Mouse (Mus musculus) hindbrain, postnatal 0 days (tissue): ENCODE measurements around the gene Rimklb. TPM values are rescaled to one million over a fixed set of nuclear protein-coding genes. Genes with fewer than 3 reads are reported as not detected.
A peak's percentile ranks its signal among the peaks of the same experiment; 100 is the strongest.
"Not testable (repeated sequence)": the region's sequence is repeated elsewhere in the genome, so short reads cannot be mapped to it uniquely, and the experiment has no call there.

Experiments used
- ATAC-seq: fragments of 200-750 bp; cut with Nextera tagmentation; 2 replicates; pipeline ENCODE4 v1.8.0; 2017; ENCODE audit warnings: mild to moderate bottlenecking, moderate TSS enrichment, moderate library complexity
- DNase-seq: peaks from one replicate; pipeline ENCODE4 v3.0.0-alpha.2; 2015; ENCODE audit warnings: low spot score
- H3K27ac ChIP-seq: fragments of 300-500 bp; sonication (generic); 2 replicates; pipeline ENCODE4 v1.5.1; 2014; ENCODE audit warnings: mild to moderate bottlenecking
- H3K27me3 ChIP-seq: fragments of 300-500 bp; sonication (generic); 2 replicates; pipeline ENCODE4 v1.6.1; 2014; ENCODE audit warnings: low read length, mixed read lengths; ENCODE audit not compliant: insufficient read depth
- H3K36me3 ChIP-seq: fragments of 300-500 bp; sonication (generic); 2 replicates; pipeline ENCODE4 v1.6.1; 2014; ENCODE audit warnings: low read length, mixed read lengths; ENCODE audit not compliant: insufficient read depth
- H3K4me1 ChIP-seq: fragments of 300-500 bp; sonication (generic); 2 replicates; pipeline ENCODE4 v1.6.1; 2014; ENCODE audit warnings: antibody characterized with exemption, low read length, mixed read lengths; ENCODE audit not compliant: insufficient read depth
- H3K4me2 ChIP-seq: fragments of 300-500 bp; sonication (generic); 2 replicates; pipeline ENCODE4 v1.6.1; 2014; ENCODE audit warnings: low read depth, mild to moderate bottlenecking, low read length, moderate library complexity, mixed read lengths
- H3K4me3 ChIP-seq: fragments of 300-500 bp; sonication (generic); 2 replicates; pipeline ENCODE4 v1.5.1; 2014; ENCODE audit warnings: low read length
- H3K9ac ChIP-seq: fragments of 300-500 bp; sonication (generic); replicated peaks from 2 replicates; pipeline ENCODE4 v1.6.1; 2014; ENCODE audit warnings: mild to moderate bottlenecking, low read length, moderate library complexity, mixed read lengths
- H3K9me3 ChIP-seq: fragments of 300-500 bp; sonication (generic); 2 replicates; pipeline ENCODE4 v1.6.1; 2016; ENCODE audit warnings: low read length, mixed read lengths
- CTCF ChIP-seq: IDR thresholded peaks from 2 replicates; pipeline ENCODE4 v1.5.1; 2016; ENCODE audit warnings: antibody characterized with exemption, control low read depth, low read depth
- WGBS: fragments of 180-500 bp; shearing (Covaris S2); extraction: QIAGEN DNeasy Blood & Tissue Kit; methylation state at CpG from one replicate; pipeline ENCODE4 v1.1.7; 2014; 5-methylcytosine and 5-hydroxymethylcytosine counted together
- polyA plus RNA-seq: library from polyadenylated mRNA; unstranded; fragments of >200 nt; fragmentation: Nextera tagmentation; extraction: Ambion mirVana; gene quantifications from 2 replicates; pipeline ENCODE4 v1.2.1, GENCODE M21; 2015
- total RNA-seq: library from RNA; depleted of rRNA; stranded (reverse); fragments of >200 nt; gene quantifications from 2 replicates; pipeline ENCODE4 v1.2.3, GENCODE M21; 2014

Gene Rimklb
- total and polyA plus RNA-seq, 2 experiments from 2014 or later, result 96.6 to 97.1 TPM

- no peak overlapping the region for H3K9ac ChIP-seq
- H3K4me1 ChIP-seq, result no peaks in the 10 kb centered on the region
- TF ChIP-seq CTCF, result peak; percentile 79
- no peaks in the 10 kb centered on the region for H3K27me3 ChIP-seq
- no peaks in the 10 kb centered on the region for H3K36me3 ChIP-seq
- no peaks in the 10 kb centered on the region for H3K9me3 ChIP-seq
- H3K4me2 ChIP-seq, result no peak overlapping the region
- ATAC-seq, result no peak
- DNase-seq, result peak; percentile 70
- no peak overlapping the region for H3K27ac ChIP-seq
- H3K4me3 ChIP-seq, result no peak overlapping the region
- 46% methylated on average over 2 of the region's 2 CpGs for WGBS
Measured at GRCm38 (mm10) chr6:122519384-122519783, 20.8 kb upstream of the Rimklb start.

- no peaks in the 10 kb centered on the region for H3K27me3 ChIP-seq
- no peak for TF ChIP-seq CTCF
- WGBS, result 71% methylated on average over 1 of the region's 1 CpGs
- no peak overlapping the region for H3K9ac ChIP-seq
- no peak overlapping the region for H3K4me2 ChIP-seq
- no peak overlapping the region for H3K27ac ChIP-seq
- ATAC-seq (no peak), DNase-seq (no peak)
- H3K4me3 ChIP-seq, result no peak overlapping the region
- no peaks in the 10 kb centered on the region for H3K4me1 ChIP-seq
- H3K36me3 ChIP-seq, result no peaks in the 10 kb centered on the region
- no peaks in the 10 kb centered on the region for H3K9me3 ChIP-seq
Measured at GRCm38 (mm10) chr6:122517668-122518067, 19.1 kb upstream of the Rimklb start.

DNA sequence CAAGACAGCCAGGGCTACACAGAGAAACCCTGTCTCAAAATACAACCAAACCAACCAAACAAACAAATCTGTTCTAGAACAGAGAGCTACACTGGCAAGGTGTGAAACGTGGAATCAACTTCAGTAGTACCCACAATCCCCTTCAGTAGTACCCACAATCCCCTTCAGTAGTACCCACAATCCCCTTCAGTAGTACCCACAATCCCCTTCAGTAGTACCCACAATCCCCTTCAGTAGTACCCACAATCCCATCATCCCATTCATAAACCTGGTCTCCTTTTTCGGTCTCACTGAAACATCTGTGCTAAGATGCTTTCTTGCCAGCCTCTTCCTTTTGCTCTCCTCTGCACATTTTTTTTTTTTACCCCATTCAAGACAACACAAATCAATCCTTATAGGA is 17.2 kb upstream of the Rimklb start:
- not testable (repeated sequence) for H3K4me2 ChIP-seq, ATAC-seq, H3K27ac ChIP-seq, H3K4me1 ChIP-seq, H3K9ac ChIP-seq, H3K27me3 ChIP-seq, H3K4me3 ChIP-seq, H3K9me3 ChIP-seq, H3K36me3 ChIP-seq, DNase-seq
- 90% methylated on average over 2 of the region's 2 CpGs for WGBS

DNA sequence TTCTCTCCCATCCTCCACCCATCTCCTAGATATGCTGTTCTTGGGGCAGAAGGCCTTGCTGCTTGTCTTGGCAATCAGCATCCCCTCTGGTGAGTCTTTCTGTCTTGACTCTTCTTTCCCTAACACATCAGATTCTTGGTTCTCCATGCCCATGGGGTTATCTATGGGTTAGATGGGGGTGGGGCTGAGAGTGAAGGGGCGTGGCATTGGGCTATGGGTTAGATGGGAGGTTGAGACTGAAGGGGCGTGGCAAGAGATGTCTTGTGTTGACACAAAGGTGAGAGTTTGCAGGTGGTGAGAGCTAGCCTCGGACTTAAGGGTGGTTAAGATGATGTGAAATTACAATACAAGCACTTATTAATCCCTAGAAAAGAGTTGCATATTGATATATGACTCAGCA is 15.8 kb upstream of the Rimklb start:
- 81% methylated on average over 3 of the region's 3 CpGs for WGBS
- ATAC-seq, result no peak
- DNase-seq, result no peak
- H3K36me3 ChIP-seq, result no peaks in the 10 kb centered on the region
- no peak overlapping the region for H3K27ac ChIP-seq
- H3K4me1 ChIP-seq, result no peaks in the 10 kb centered on the region
- no peaks in the 10 kb centered on the region for H3K27me3 ChIP-seq
- no peak overlapping the region for H3K9ac ChIP-seq
- no peaks in the 10 kb centered on the region for H3K9me3 ChIP-seq
- H3K4me3 ChIP-seq, result no peak overlapping the region
- no peak for TF ChIP-seq CTCF
- no peak overlapping the region for H3K4me2 ChIP-seq

DNA sequence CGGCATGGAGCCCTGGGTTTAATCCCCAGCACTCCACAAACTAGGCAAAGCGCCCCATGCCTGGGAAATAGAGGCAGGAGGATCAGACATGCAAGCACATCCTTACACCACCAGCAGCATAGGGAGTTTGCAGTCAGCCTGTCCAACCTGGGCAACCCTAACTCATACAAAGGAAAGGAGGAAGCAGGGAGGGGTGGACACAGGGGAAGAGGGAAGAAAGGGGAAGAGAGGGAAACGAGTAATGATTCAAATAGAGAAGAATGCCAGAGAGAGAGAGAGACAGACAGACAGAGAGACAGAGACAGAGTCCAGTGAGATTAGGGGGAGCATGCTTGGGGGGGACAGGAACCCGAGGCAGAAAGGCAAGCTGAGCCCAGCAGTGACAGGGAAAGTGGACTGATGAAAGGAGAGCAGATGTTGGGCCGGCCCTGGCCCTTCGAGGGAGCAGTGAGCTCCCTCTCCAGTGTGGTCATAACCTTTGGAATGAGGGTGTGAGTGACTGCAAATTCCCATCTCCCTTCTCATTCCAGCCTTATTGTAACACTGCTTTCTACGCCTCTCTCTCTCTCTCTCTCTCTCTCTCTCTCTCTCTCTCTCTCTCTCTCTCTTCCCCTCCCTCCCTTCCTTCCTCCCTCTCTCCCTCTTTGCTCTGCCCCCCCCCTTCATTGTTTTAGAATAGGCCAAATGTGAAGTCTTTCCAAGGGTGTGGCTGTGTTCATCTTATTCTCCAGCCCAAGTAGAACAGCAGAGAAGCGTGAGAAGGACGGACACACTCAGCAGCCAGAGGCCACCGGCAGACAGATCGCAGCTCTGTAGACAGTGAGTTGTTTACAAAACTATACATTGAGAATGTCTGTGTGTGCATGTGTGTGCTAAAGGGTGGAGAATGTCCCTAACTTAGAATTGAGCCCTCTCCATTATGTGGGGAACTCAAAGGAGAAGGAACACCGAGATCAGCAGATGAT is 14.6 kb upstream of the Rimklb start:
- DNase-seq, result no peak
- Histone ChIP-seq H3K9me3 (no peaks in the 10 kb centered on the region), H3K4me3 (no peak overlapping the region), H3K27me3 (no peaks in the 10 kb centered on the region), H3K36me3 (no peaks in the 10 kb centered on the region), H3K4me1 (no peaks in the 10 kb centered on the region), H3K4me2 (no peak overlapping the region), H3K9ac (no peak overlapping the region), H3K27ac (no peak overlapping the region)
- TF ChIP-seq CTCF, result no peak
- ATAC-seq, result no peak
- WGBS, result 74% methylated on average over 12 of the region's 12 CpGs

DNA sequence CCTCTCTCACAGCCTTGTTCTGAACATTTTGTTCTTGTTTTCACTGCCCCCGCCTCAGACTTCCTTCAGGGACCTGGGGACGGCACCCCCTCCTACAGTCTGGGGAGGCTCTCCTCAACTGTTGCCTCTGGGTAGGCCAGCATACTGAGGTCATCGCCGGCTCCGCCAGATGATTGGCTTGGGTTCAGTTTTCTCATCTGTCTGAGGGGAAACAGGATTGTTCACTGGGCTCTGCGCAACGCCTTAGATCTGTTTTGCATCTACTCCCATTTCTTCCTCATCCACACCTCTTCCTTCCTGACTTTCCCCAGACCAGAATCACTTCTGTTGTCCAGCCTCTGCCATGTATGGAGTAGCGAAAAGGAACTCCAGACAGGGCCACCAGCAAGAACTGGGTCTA is 9.9 kb upstream of the Rimklb start:
- 82% methylated on average over 8 of the region's 8 CpGs for WGBS
- no peak overlapping the region for H3K4me3 ChIP-seq
- no peak overlapping the region for H3K27ac ChIP-seq
- H3K36me3 ChIP-seq, result no peaks in the 10 kb centered on the region
- DNase-seq, result no peak
- no peak overlapping the region for H3K4me2 ChIP-seq
- no peaks in the 10 kb centered on the region for H3K9me3 ChIP-seq
- no peak for ATAC-seq
- H3K4me1 ChIP-seq, result no peaks in the 10 kb centered on the region
- no peak overlapping the region for H3K9ac ChIP-seq
- TF ChIP-seq CTCF, result no peak
- no peaks in the 10 kb centered on the region for H3K27me3 ChIP-seq

GRCm38 (mm10) chr6:122505545-122505944 is 7.0 kb upstream of the Rimklb start, which contains the start of gene Mfap5:
Gene Mfap5 (plus strand): TSS chr6:122505845.
- H3K27ac ChIP-seq, result no peak within 1 kb of the TSS
- 86% methylated on average over 3 of the region's 3 CpGs for WGBS
- no peaks in the 10 kb centered on the region for H3K27me3 ChIP-seq
- H3K9me3 ChIP-seq, result no peaks in the 10 kb centered on the region
- no peaks in the 10 kb centered on the region for H3K36me3 ChIP-seq
- H3K9ac ChIP-seq, result no peak within 1 kb of the TSS
- H3K4me3 ChIP-seq, result no peak within 1 kb of the TSS
- ATAC-seq (no peak), DNase-seq (no peak)
- no peak within 1 kb of the TSS for H3K4me2 ChIP-seq
- TF ChIP-seq CTCF, result no peak
- H3K4me1 ChIP-seq, result no peaks in the 10 kb centered on the region
